Mouse (Mus musculus) adrenal gland, adult 18-20 months (tissue): ENCODE results near the gene F11r. TPM values are rescaled to one million over a fixed set of nuclear protein-coding genes. Genes with fewer than 3 reads are reported as not detected.

Experiments
- DNase-seq, 2 experiments: peaks; one replicate each; pipeline ENCODE4 v3.0.0; 2021 to 2022; ENCODE audit warnings: low spot score in 2 of 2
- total RNA-seq, 2 experiments: library from RNA; stranded (reverse); gene quantifications; 1 replicate in 1 of 2; 2 replicates in 1 of 2; pipeline ENCODE4 v1.2.3; 2021

F11r gene
- total RNA-seq, 2 experiments from 2014 or later, result 29.3 to 36.4 TPM

GRCm38 (mm10) chr1:171513760-171514159, 76.4 kb downstream of the F11r start:
- no peak for DNase-seq

Other genes with a start within 250 kb of the F11r start
- 10 to 100 TPM; 51.7 to 52.5 TPM for gene Pcp4l1, start 241.3 kb upstream of the F11r start, total RNA-seq
- not detected for gene Nr1i3, start 223.6 kb upstream of the F11r start, total RNA-seq
- gene Tomm40l, start 215.0 kb upstream of the F11r start, total RNA-seq, result 10 to 100 TPM; 47.7 to 67.0 TPM
- 1 to 10 TPM; 4.2 to 4.6 TPM for gene Apoa2, start 212.5 kb upstream of the F11r start, total RNA-seq
- 10 to 100 TPM; 23.2 to 46.7 TPM for gene Fcer1g, start 203.2 kb upstream of the F11r start, total RNA-seq
- 1 to 10 TPM; 1.5 to 3.8 TPM for gene Adamts4, start 187.1 kb upstream of the F11r start, total RNA-seq
- gene Ndufs2, start 186.1 kb upstream of the F11r start, total RNA-seq, result 1,000 to 10,000 TPM in 1 of 2 experiments, 100 to 1,000 TPM in 1; 683 to 1,034 TPM
- gene B4galt3, start 167.2 kb upstream of the F11r start, total RNA-seq, result 10 to 100 TPM; 30.5 to 37.8 TPM
- gene Ppox, start 156.3 kb upstream of the F11r start, total RNA-seq, result 10 to 100 TPM; 39.4 to 43.1 TPM
- gene Usp21, start 149.5 kb upstream of the F11r start, total RNA-seq, result 10 to 100 TPM; 38.5 to 41.8 TPM
- gene Ufc1, start 142.5 kb upstream of the F11r start, total RNA-seq, result 100 to 1,000 TPM; 147 to 168 TPM
- 10 to 100 TPM; 38.1 to 38.3 TPM for gene Dedd, start 108.4 kb upstream of the F11r start, total RNA-seq
- gene Nit1, start 91.9 kb upstream of the F11r start, total RNA-seq, result 10 to 100 TPM; 68.9 to 71.0 TPM
- 100 to 1,000 TPM; 137 to 168 TPM for gene Pfdn2, start 91.9 kb upstream of the F11r start, total RNA-seq
- 1 to 10 TPM; 1.3 to 2.4 TPM for gene Klhdc9, start 76.7 kb upstream of the F11r start, total RNA-seq
- gene Nectin4, start 67.4 kb upstream of the F11r start, total RNA-seq, result under 1 TPM; 0.20 to 0.45 TPM
- 1 to 10 TPM; 3.6 to 6.8 TPM for gene Arhgap30, start 48.6 kb upstream of the F11r start, total RNA-seq
- gene Usf1, start 26.2 kb upstream of the F11r start, total RNA-seq, result 10 to 100 TPM; 51.7 to 53.5 TPM
- 1 to 10 TPM; 3.1 to 4.0 TPM for gene Tstd1, start 18.7 kb upstream of the F11r start, total RNA-seq
- gene Alyref2, start 65.9 kb downstream of the F11r start, total RNA-seq, result 1 to 10 TPM; 5.7 to 6.5 TPM
- not detected for gene Itln1, start 97.8 kb downstream of the F11r start, total RNA-seq
- under 1 TPM; 0.50 to 0.80 TPM for gene Cd244a, start 121.7 kb downstream of the F11r start, total RNA-seq
- gene Ly9, start 169.9 kb downstream of the F11r start, total RNA-seq, result 1 to 10 TPM in 1 of 2 experiments, under 1 TPM in 1; 0.89 to 3.0 TPM
- gene Slamf7, start 215.5 kb downstream of the F11r start, total RNA-seq, result 1 to 10 TPM in 1 of 2 experiments, under 1 TPM in 1; 0.66 to 3.0 TPM
- 1 to 10 TPM; 2.4 to 5.6 TPM for gene Cd48, start 244.5 kb downstream of the F11r start, total RNA-seq